Mouse (Mus musculus): ENCODE data around the gene Akap6. TPM values are rescaled to one million over a fixed set of nuclear protein-coding genes. Genes with fewer than 3 reads are reported as not detected.
A peak's percentile ranks its signal among the peaks of the same experiment; 100 is the strongest.

The Akap6 gene
- total and polyA plus RNA-seq, 2 experiments from 2014 or later: 18.2 to 69.3 TPM

DNA sequence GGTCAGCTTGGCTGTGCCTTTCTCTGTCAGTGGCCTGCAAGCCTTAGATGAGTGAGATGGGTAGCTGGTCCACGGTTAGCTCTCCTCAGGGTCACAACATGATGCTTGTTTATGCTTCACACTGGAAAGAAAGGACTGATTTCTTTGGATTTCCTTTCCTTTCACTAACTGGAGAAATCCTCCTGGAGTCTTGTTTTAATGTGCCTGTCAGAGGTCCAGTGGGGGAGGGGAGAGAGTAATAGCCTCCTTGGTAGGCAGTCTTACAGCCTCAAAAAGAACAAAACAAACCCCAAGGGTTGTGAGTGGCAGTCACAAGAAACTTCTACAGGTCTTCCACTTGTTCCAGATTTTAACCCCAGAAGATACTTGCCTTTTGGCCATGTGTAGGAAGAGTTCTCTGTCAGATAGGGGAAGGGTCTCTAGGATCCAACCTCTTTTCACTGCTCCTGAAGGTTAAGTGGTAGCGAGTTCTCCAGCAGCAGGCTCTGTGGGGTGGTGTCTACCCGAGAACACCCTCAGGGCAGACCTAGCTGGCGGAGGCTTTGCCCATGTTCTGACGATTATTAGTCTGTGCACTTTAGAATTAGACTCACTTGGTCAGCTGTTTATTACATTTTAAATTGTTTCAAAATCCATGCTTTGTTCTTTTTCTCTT is 780 bp upstream of the Akap6 start:
- ATAC-seq (ENCODE audit: low FRiP score) (peak; percentile 22; the same call in 1 of the 2 replicates), DNase-seq (ENCODE audit: low spot score) (peak; percentile 33)

DNA sequence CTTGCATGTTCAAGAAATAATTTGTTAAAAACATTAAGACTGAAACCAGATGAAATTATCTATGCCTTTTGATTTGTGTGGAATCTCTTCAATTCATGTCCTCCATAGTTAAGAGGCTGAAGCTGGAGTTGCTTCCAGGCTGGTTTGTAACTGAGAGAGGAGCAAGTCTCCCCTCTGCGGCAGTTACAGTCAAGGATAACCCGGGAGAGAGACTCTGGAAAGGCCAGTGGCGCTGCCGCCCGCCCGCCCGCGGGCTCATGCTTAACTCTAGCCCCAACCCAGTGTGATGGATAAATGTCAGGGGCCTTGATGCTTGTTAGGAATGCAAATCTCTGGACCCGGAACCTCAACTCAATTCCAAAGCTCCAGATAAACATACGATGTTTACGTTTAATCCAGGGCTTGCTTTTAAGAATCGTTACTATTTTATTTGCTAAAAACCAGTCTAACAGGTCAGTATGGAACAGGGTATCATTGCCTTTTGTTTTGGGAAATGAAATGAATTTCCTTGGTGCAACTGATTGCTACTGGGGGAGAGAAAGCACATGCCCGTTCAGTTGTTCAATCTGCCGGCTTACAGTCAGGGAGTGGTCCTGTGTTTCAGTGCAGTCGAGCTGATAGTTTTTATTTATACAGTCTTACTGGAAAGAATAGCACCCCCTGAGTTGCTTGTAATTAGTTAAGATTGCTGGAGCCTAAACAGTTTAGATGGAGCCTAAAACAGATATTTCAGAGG is 946 bp downstream of the Akap6 start:
- TF ChIP-seq CTCF (IDR thresholded peaks at IDR 0.05): no peak
- no peaks in the 10 kb centered on the region for H3K9me3 ChIP-seq (ENCODE audit: low read length)
- ATAC-seq (ENCODE audit: low FRiP score) (0 out of 2 replicates have a peak, but pooled peaks have one; percentile 42), DNase-seq (ENCODE audit: low spot score) (peak; percentile 60)
- H3K36me3 ChIP-seq (ENCODE audit: insufficient read depth, low read length): no peaks in the 10 kb centered on the region
- H3K27ac ChIP-seq (ENCODE audit: low read depth, low read length): peak overlapping the region; percentile 85
- peak overlapping the region; percentile 59 for H3K4me3 ChIP-seq (ENCODE audit: low read depth, low read length)
- peak overlapping the region; percentile 69 for H3K9ac ChIP-seq (replicated peaks; ENCODE audit: low read length, poor library complexity, severe bottlenecking)
- peaks cover 18% of the 10 kb centered on the region; the same call in 1 of the 2 replicates for H3K4me1 ChIP-seq (ENCODE audit: insufficient read depth, low read length)
- WGBS: 6% methylated on average over 15 of the region's 15 CpGs
- no peaks in the 10 kb centered on the region for H3K27me3 ChIP-seq (ENCODE audit: insufficient read depth, low read length)
- peak overlapping the region; percentile 77 for H3K4me2 ChIP-seq (ENCODE audit: low read depth, low read length, poor library complexity, severe bottlenecking)

More for the DNA sequence above, 780 bp upstream of the Akap6 start:
- peak overlapping the region; percentile 85 for H3K27ac ChIP-seq (ENCODE audit: low read depth, low read length)
- peak overlapping the region; percentile 77 for H3K4me2 ChIP-seq (ENCODE audit: low read depth, low read length, poor library complexity, severe bottlenecking)
- H3K36me3 ChIP-seq (ENCODE audit: insufficient read depth, low read length): no peaks in the 10 kb centered on the region
- no peaks in the 10 kb centered on the region for H3K27me3 ChIP-seq (ENCODE audit: insufficient read depth, low read length)
- TF ChIP-seq CTCF (IDR thresholded peaks at IDR 0.05): no peak
- peaks cover 18% of the 10 kb centered on the region; the same call in 1 of the 2 replicates for H3K4me1 ChIP-seq (ENCODE audit: insufficient read depth, low read length)
- H3K9me3 ChIP-seq (ENCODE audit: low read length): no peaks in the 10 kb centered on the region
- WGBS: 14% methylated on average over 5 of the region's 5 CpGs
- peak overlapping the region; percentile 30; the same call in 1 of the 2 replicates for H3K9ac ChIP-seq (replicated peaks; ENCODE audit: low read length, poor library complexity, severe bottlenecking)
- H3K4me3 ChIP-seq (ENCODE audit: low read depth, low read length): peak overlapping the region; percentile 59

DNA sequence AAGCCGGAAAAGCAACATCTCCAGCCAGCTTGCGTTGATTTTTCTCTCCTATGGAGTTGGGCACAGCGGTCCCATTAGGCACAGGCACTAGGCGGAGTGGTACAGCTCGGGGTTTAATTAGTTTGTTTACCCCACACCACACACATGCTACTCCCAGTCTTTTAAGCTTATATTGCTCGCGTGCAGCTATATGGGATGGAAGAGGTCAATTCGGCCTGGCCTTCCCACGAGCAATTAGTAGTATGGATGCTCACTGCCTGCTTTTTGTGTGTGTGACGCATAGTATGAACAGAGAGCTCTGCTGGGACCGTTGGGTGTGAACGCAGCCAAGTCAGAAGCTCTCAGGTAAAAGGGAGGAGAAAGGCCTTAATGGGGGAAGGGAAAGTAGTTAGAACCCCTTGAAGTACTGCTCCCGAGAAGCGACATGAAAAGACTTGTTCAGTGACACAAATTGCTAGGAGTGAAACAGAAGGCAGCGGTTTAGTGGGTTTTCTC is 1.6 kb downstream of the Akap6 start:
- H3K9me3 ChIP-seq (ENCODE audit: low read length): no peaks in the 10 kb centered on the region
- H3K27me3 ChIP-seq (ENCODE audit: insufficient read depth, low read length): no peaks in the 10 kb centered on the region
- ATAC-seq (ENCODE audit: low FRiP score): peak; percentile 49; the same call in 1 of the 2 replicates
- 4% methylated on average over 15 of the region's 15 CpGs for WGBS
- H3K27ac ChIP-seq (ENCODE audit: low read depth, low read length): peak overlapping the region; percentile 85
- peak overlapping the region; percentile 77 for H3K4me2 ChIP-seq (ENCODE audit: low read depth, low read length, poor library complexity, severe bottlenecking)
- H3K4me3 ChIP-seq (ENCODE audit: low read depth, low read length): peak overlapping the region; percentile 59
- TF ChIP-seq CTCF (IDR thresholded peaks at IDR 0.05): peak; percentile 19; the same call in 1 of the 2 replicates
- peak; percentile 56 for DNase-seq (ENCODE audit: low spot score)
- H3K9ac ChIP-seq (replicated peaks; ENCODE audit: low read length, poor library complexity, severe bottlenecking): peak overlapping the region; percentile 69
- H3K4me1 ChIP-seq (ENCODE audit: insufficient read depth, low read length): peaks cover 18% of the 10 kb centered on the region; the same call in 1 of the 2 replicates
- 0 out of 2 replicates have a peak, but pooled peaks cover 3% of the 10 kb centered on the region for H3K36me3 ChIP-seq (ENCODE audit: insufficient read depth, low read length)

DNA sequence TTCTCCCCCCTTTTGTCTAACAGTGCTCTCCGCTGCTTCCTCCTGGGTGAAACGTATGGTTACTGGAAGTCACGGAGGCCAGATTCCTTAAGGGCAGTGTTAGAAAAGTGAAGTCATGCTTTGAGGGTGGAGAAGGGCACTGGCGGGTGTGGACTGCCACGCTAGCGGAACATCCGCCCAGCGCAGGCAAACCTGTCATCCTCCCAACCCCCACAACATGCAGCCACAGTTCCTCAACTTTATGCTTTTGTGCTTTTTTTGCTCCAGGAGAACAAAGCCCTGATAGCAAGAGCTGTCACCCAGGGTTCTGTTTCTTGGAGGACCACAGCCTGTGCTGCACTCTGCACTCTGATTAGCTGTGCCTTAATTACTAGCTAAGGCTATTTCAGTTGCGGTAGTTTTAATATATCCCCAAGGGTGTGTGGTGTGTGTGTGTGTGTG is 2.0 kb downstream of the Akap6 start:
- Histone ChIP-seq H3K4me2 (ENCODE audit: low read depth, low read length, poor library complexity, severe bottlenecking) (peak overlapping the region; percentile 77), H3K36me3 (ENCODE audit: insufficient read depth, low read length) (0 out of 2 replicates have a peak, but pooled peaks cover 3% of the 10 kb centered on the region), H3K4me3 (ENCODE audit: low read depth, low read length) (peak overlapping the region; percentile 59), H3K9me3 (ENCODE audit: low read length) (no peaks in the 10 kb centered on the region), H3K27me3 (ENCODE audit: insufficient read depth, low read length) (no peaks in the 10 kb centered on the region), H3K4me1 (ENCODE audit: insufficient read depth, low read length) (peaks cover 18% of the 10 kb centered on the region; the same call in 1 of the 2 replicates), H3K9ac (replicated peaks; ENCODE audit: low read length, poor library complexity, severe bottlenecking) (peak overlapping the region; percentile 69), H3K27ac (ENCODE audit: low read depth, low read length) (peak overlapping the region; percentile 85)
- no peak for TF ChIP-seq CTCF (IDR thresholded peaks at IDR 0.05)
- DNase-seq (ENCODE audit: low spot score) (peak; percentile 43), ATAC-seq (ENCODE audit: low FRiP score) (no peak)
- WGBS: 4% methylated on average over 9 of the region's 9 CpGs

DNA sequence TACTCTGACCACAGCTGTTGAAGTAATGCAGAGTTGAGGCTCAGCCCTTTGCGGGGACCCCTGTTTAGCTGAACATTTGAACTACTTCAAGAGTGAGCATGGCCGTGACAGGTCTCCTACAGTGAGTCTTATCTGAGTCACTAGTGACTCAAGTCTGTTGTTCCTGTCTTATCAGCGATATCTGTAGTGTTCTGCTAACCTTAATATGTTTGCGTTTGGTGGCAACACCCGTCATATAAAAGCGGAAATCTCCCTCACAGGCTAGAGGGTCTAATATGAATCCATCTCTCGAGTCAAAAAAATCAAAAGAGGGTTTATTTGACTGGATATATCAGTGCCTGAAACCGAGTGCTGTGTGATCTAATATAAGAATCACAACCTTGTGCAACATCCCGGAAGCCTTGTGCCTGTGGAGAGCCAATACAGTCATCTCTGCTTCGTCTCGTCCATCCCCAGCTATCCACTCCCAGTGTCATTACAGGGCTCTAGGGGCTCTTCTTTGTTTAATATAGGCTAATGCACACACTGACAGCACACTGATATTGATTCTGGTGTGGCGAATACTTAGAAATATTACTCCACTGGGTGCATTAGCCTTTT is 3.3 kb downstream of the Akap6 start:
- no peak for DNase-seq (ENCODE audit: low spot score)
- Histone ChIP-seq H3K4me3 (ENCODE audit: low read depth, low read length) (0 out of 2 replicates have a peak overlapping the region, but pooled peaks have one; percentile 59), H3K36me3 (ENCODE audit: insufficient read depth, low read length) (0 out of 2 replicates have a peak, but pooled peaks cover 3% of the 10 kb centered on the region), H3K9me3 (ENCODE audit: low read length) (no peaks in the 10 kb centered on the region), H3K4me1 (ENCODE audit: insufficient read depth, low read length) (peaks cover 15% of the 10 kb centered on the region; the same call in 1 of the 2 replicates), H3K4me2 (ENCODE audit: low read depth, low read length, poor library complexity, severe bottlenecking) (peak overlapping the region; percentile 77), H3K27me3 (ENCODE audit: insufficient read depth, low read length) (no peaks in the 10 kb centered on the region), H3K27ac (ENCODE audit: low read depth, low read length) (no peak overlapping the region), H3K9ac (replicated peaks; ENCODE audit: low read length, poor library complexity, severe bottlenecking) (no peak overlapping the region)
- ATAC-seq (ENCODE audit: low FRiP score): no peak
- TF ChIP-seq CTCF (IDR thresholded peaks at IDR 0.05): no peak
- 77% methylated on average over 12 of the region's 12 CpGs for WGBS

All from midbrain, postnatal 0 days (tissue).